Mouse (Mus musculus) cerebellum, adult 2 months (tissue): Measurements from ENCODE around the gene Amot. TPM values are rescaled to one million over a fixed set of nuclear protein-coding genes. Genes with fewer than 3 reads are reported as not detected.

Experiments used
- DNase-seq, 2 experiments: peaks; one replicate each; pipeline ENCODE4 v3.0.0; 2021
- H3K27ac ChIP-seq: fragments of 200-500 bp; 2 replicates; pipeline ENCODE4 v1.5.1; 2012; ENCODE audit warnings: low read length, control low read depth, inconsistent platforms; ENCODE audit not compliant: insufficient read depth
- H3K27me3 ChIP-seq: fragments of 200-500 bp; 2 replicates; pipeline ENCODE4 v1.6.1; 2012; ENCODE audit warnings: inconsistent platforms, mild to moderate bottlenecking, low read length, moderate library complexity; ENCODE audit not compliant: control insufficient read depth, insufficient read depth
- H3K4me1 ChIP-seq: fragments of 200-500 bp; 2 replicates; pipeline ENCODE4 v1.6.1; 2011; ENCODE audit warnings: low read length; ENCODE audit not compliant: control insufficient read depth, insufficient read depth
- H3K4me3 ChIP-seq: fragments of 200-500 bp; replicated peaks from 2 replicates; pipeline ENCODE3; 2011; ENCODE audit warnings: mild to moderate bottlenecking, low read depth, low read length, control low read depth; ENCODE audit not compliant: insufficient read depth
- CTCF ChIP-seq: fragments of 200-500 bp; IDR thresholded peaks from 2 replicates; pipeline ENCODE4 v1.5.1; 2011; ENCODE audit warnings: low read depth, mild to moderate bottlenecking, control low read depth, low read length, moderate library complexity, borderline replicate concordance; ENCODE audit not compliant: insufficient read depth
- POLR2A ChIP-seq: fragments of 200-500 bp; IDR thresholded peaks from 2 replicates; pipeline ENCODE4 v1.6.1; 2011; ENCODE audit warnings: low read length, control low read depth, borderline replicate concordance; ENCODE audit not compliant: insufficient read depth
- WGBS: fragments of 180-500 bp; shearing (Covaris S2); methylation state at CpG from one replicate; pipeline ENCODE4 v1.1.7; 2018; 5-methylcytosine and 5-hydroxymethylcytosine counted together
- polyA plus RNA-seq: library from polyadenylated mRNA; depleted of rRNA; stranded (reverse); fragments of >200 nt; gene quantifications from 2 replicates; pipeline ENCODE4 v1.2.3, GENCODE M21; 2012; rRNA removed

The Amot gene
- 17.5 and 18.7 TPM in 2 replicates for polyA plus RNA-seq

GRCm38 (mm10) chrX:145504717-145505415 lies at the start of gene Amot:
Gene Amot, minus strand, starts transcription at chrX:145505181.
- peak within 1 kb of the TSS; percentile 98 for H3K4me3 ChIP-seq
- H3K4me1 ChIP-seq, result no peaks in the 10 kb centered on the region
- H3K27ac ChIP-seq, result no peak within 1 kb of the TSS
- DNase-seq, result peak; percentile 80 to 81
- WGBS, result 9% methylated on average over 31 of the region's 34 CpGs
- H3K27me3 ChIP-seq, result no peaks in the 10 kb centered on the region
- TF ChIP-seq POLR2A (peak; percentile 54; the same call in 1 of the 2 replicates), CTCF (no peak)

GRCm38 (mm10) chrX:145545060-145545459 lies 40.1 kb upstream of the Amot start:
- DNase-seq, result no peak
- WGBS, result 78% methylated on average over 3 of the region's 3 CpGs
- Histone ChIP-seq H3K4me1 (no peaks in the 10 kb centered on the region), H3K4me3 (no peak overlapping the region), H3K27ac (no peak overlapping the region), H3K27me3 (no peaks in the 10 kb centered on the region)
- TF ChIP-seq CTCF, result no peak
- TF ChIP-seq POLR2A, result no peak

- Histone ChIP-seq H3K27ac (no peak overlapping the region), H3K4me3 (no peak overlapping the region), H3K27me3 (no peaks in the 10 kb centered on the region), H3K4me1 (no peaks in the 10 kb centered on the region)
- TF ChIP-seq POLR2A (no peak), CTCF (no peak)
- 31% methylated on average over 4 of the region's 4 CpGs for WGBS
- DNase-seq, result no peak
These were observed 38.9 kb upstream of the Amot start for GRCm38 (mm10) chrX:145543602-145544490.

- H3K4me1 ChIP-seq, result no peaks in the 10 kb centered on the region
- H3K27ac ChIP-seq, result no peak overlapping the region
- no peak for DNase-seq
- no peak overlapping the region for H3K4me3 ChIP-seq
- TF ChIP-seq CTCF (no peak), POLR2A (no peak)
- 96% methylated on average over 1 of the region's 1 CpGs for WGBS
- no peaks in the 10 kb centered on the region for H3K27me3 ChIP-seq
These were observed 36.1 kb upstream of the Amot start for GRCm38 (mm10) chrX:145541050-145541449.

- H3K4me1 ChIP-seq, result no peaks in the 10 kb centered on the region
These were observed 35.3 kb upstream of the Amot start for GRCm38 (mm10) chrX:145540321-145540720.

GRCm38 (mm10) chrX:145529602-145530001 lies 24.6 kb upstream of the Amot start:
- TF ChIP-seq CTCF, result no peak
- no peak for TF ChIP-seq POLR2A
- no peaks in the 10 kb centered on the region for H3K4me1 ChIP-seq
- no peak overlapping the region for H3K4me3 ChIP-seq
- H3K27ac ChIP-seq, result no peak overlapping the region
- H3K27me3 ChIP-seq, result no peaks in the 10 kb centered on the region
- DNase-seq, result no peak
- WGBS, result 56% methylated on average over 1 of the region's 1 CpGs

More at GRCm38 (mm10) chrX:145540321-145540720, 35.3 kb upstream of the Amot start:
- TF ChIP-seq CTCF, result no peak
- no peak for TF ChIP-seq POLR2A
- Histone ChIP-seq H3K27me3 (no peaks in the 10 kb centered on the region), H3K27ac (no peak overlapping the region), H3K4me3 (no peak overlapping the region)
- no peak for DNase-seq
- 91% methylated on average over 1 of the region's 1 CpGs for WGBS

GRCm38 (mm10) chrX:145516322-145517066 lies 11.5 kb upstream of the Amot start:
- 77% methylated on average over 10 of the region's 10 CpGs for WGBS
- no peak for TF ChIP-seq POLR2A
- no peak for TF ChIP-seq CTCF
- Histone ChIP-seq H3K27me3 (no peaks in the 10 kb centered on the region), H3K4me3 (no peak overlapping the region), H3K4me1 (no peaks in the 10 kb centered on the region), H3K27ac (no peak overlapping the region)
- DNase-seq, result no peak
